Mouse (Mus musculus) large intestine, adult 2 months (tissue): ENCODE measurements around the gene Mknk1. TPM values are rescaled to one million over a fixed set of nuclear protein-coding genes. Genes with fewer than 3 reads are reported as not detected.
A peak's percentile ranks its signal among the peaks of the same experiment; 100 is the strongest.

Source experiments
- DNase-seq: peaks from one replicate; pipeline ENCODE4 v3.0.0-alpha.2; 2012; ENCODE audit warnings: low read depth, low spot score
- WGBS: fragments of 180-500 bp; shearing (Covaris S2); methylation state at CpG from one replicate; pipeline ENCODE4 v1.1.7; 2018; 5-methylcytosine and 5-hydroxymethylcytosine counted together
- polyA plus RNA-seq: library from polyadenylated mRNA; depleted of rRNA; stranded (reverse); fragments of >200 nt; gene quantifications from 2 replicates; pipeline ENCODE4 v1.2.3, GENCODE M21; 2012

The Mknk1 gene
- polyA plus RNA-seq, 1 experiment: 23.6 TPM

GRCm38 (mm10) chr4:115884022-115884421 is 45.0 kb downstream of the Mknk1 start, which contains the start of gene Kncn:
Gene Kncn (plus strand): TSS chr4:115884400.
- WGBS: 59% methylated on average over 6 of the region's 6 CpGs
- no peak for DNase-seq

- DNase-seq: no peak
- WGBS: 66% methylated on average over 3 of the region's 3 CpGs
Measured at GRCm38 (mm10) chr4:115885846-115886245, 46.8 kb downstream of the Mknk1 start.

- DNase-seq: no peak
- 45% methylated on average over 1 of the region's 1 CpGs for whole genome bisulfite sequencing
Measured at GRCm38 (mm10) chr4:115886875-115887274, 47.9 kb downstream of the Mknk1 start.

GRCm38 (mm10) chr4:115890066-115890465 is 51.1 kb downstream of the Mknk1 start:
- DNase-seq: no peak
- WGBS: 10% methylated on average over 6 of the region's 6 CpGs

- DNase-seq: no peak
- WGBS: 2% methylated on average over 31 of the region's 31 CpGs
Measured at GRCm38 (mm10) chr4:115890553-115890952, 51.6 kb downstream of the Mknk1 start, which contains the start of gene 6430628N08Rik. Gene 6430628N08Rik (plus strand): TSS chr4:115890665.

- no peak for DNase-seq
- WGBS: 6% methylated on average over 3 of the region's 3 CpGs
Measured at GRCm38 (mm10) chr4:115894281-115894680, 55.3 kb downstream of the Mknk1 start.

GRCm38 (mm10) chr4:115897901-115898631 is 59.1 kb downstream of the Mknk1 start:
- WGBS: 1% methylated on average over 56 of the region's 56 CpGs
- no peak for DNase-seq

- WGBS: 16% methylated on average over 5 of the region's 5 CpGs
- DNase-seq: peak; percentile 39
Measured at GRCm38 (mm10) chr4:115902816-115903215, 63.8 kb downstream of the Mknk1 start.

GRCm38 (mm10) chr4:115904375-115904774 is 65.4 kb downstream of the Mknk1 start:
- WGBS: 33% methylated on average over 12 of the region's 12 CpGs
- DNase-seq: no peak

GRCm38 (mm10) chr4:115905701-115906100 is 66.7 kb downstream of the Mknk1 start:
- WGBS: 30% methylated on average over 7 of the region's 7 CpGs
- no peak for DNase-seq

- DNase-seq: no peak
- 69% methylated on average over 3 of the region's 3 CpGs for WGBS
Measured at GRCm38 (mm10) chr4:115906791-115907190, 67.8 kb downstream of the Mknk1 start.

- 41% methylated on average over 1 of the region's 1 CpGs for WGBS
- DNase-seq: no peak
Measured at GRCm38 (mm10) chr4:115907994-115908393, 69.0 kb downstream of the Mknk1 start.

GRCm38 (mm10) chr4:115908641-115909040 is 69.6 kb downstream of the Mknk1 start:
- 9% methylated on average over 7 of the region's 7 CpGs for WGBS
- no peak for DNase-seq

- 25% methylated on average over 4 of the region's 4 CpGs for WGBS
- no peak for DNase-seq
Measured at GRCm38 (mm10) chr4:115911586-115911985, 72.6 kb downstream of the Mknk1 start.

- no peak for DNase-seq
- 83% methylated on average over 16 of the region's 16 CpGs for WGBS
Measured at GRCm38 (mm10) chr4:115919911-115920310, 80.9 kb downstream of the Mknk1 start.

- WGBS: 78% methylated on average over 5 of the region's 5 CpGs
- DNase-seq: no peak
Measured at GRCm38 (mm10) chr4:115922688-115923087, 83.7 kb downstream of the Mknk1 start.

- WGBS: 75% methylated on average over 16 of the region's 16 CpGs
- no peak for DNase-seq
Measured at GRCm38 (mm10) chr4:115923262-115923880, 84.4 kb downstream of the Mknk1 start.

- DNase-seq: no peak
- WGBS: 40% methylated on average over 7 of the region's 7 CpGs
Measured at GRCm38 (mm10) chr4:115927637-115928036, 88.6 kb downstream of the Mknk1 start.
